Mouse (Mus musculus) cerebellum, adult 2 months (tissue): ENCODE measurements around the gene Apoa5.

Experiments
- CTCF ChIP-seq: fragments of 200-500 bp; IDR thresholded peaks from 2 replicates; pipeline ENCODE4 v1.5.1; 2011; ENCODE audit warnings: low read depth, mild to moderate bottlenecking, control low read depth, low read length, moderate library complexity, borderline replicate concordance; ENCODE audit not compliant: insufficient read depth
- POLR2A ChIP-seq: fragments of 200-500 bp; IDR thresholded peaks from 2 replicates; pipeline ENCODE4 v1.6.1; 2011; ENCODE audit warnings: low read length, control low read depth, borderline replicate concordance; ENCODE audit not compliant: insufficient read depth

GRCm38 (mm10) chr9:46315807-46316365 lies 47.5 kb downstream of the Apoa5 start:
- TF ChIP-seq POLR2A (no peak), CTCF (no peak)
